Mouse (Mus musculus) heart, postnatal 4 days (tissue): ENCODE measurements at regions not wholly inside any gene's neighbourhood (a gene's known extent, or its start where the extent isn't known, plus 50 kb on each side); places are given as distances from the start of the nearest gene placed in this dataset.

Experiments used
- DNase-seq: peaks from one replicate; pipeline ENCODE4 v3.0.0; 2021

DNA sequence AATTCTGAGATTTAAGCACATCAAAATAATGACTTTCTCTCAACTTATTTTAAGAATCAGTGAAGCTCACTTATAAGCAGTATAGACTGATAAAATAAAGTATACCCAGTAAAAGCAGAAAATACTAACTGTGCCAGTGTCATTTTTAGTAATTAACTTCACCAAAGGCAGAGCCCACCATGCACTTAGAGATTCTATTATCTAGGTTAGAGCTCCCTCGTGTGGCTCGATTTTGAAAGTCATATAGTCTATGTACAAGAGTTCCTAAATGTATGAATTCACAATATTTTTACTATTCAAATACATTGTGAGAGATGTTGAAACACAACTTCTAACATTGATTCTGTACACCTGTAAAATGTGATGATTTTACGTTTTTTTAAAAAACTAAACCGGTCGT is 589.3 kb downstream of the Kcnj3 start:
- DNase-seq, result peak; percentile 10

DNA sequence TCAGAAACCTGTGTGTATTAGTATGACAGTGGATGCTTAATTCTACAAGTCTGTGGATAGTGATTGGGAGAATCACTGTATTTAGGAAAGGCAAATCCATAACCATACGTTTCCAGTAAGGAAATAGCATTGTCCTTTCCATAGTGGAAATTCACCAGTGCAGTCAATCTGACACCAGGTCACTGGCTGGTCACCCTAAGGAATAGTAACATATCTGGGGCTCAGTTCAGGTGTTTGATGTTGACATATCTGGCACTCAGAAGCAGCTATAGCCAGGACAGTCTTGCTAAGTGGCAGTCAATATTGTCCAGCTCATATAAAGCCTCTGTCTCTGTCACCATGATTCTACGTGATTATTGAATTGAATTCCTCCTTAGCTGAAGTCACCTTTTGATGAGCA is 593.2 kb downstream of the Kcnj3 start:
- DNase-seq, result no peak
